Mouse (Mus musculus): ENCODE results near the gene Tmbim4. TPM values are rescaled to one million over a fixed set of nuclear protein-coding genes. Genes with fewer than 3 reads are reported as not detected.

Gene Tmbim4
- total RNA-seq, 1 experiment from 2014 or later = 170 TPM

GRCm38 (mm10) chr10:120233655-120234367, 32.4 kb downstream of the Tmbim4 start:
- ATAC-seq (replicated peaks; ENCODE audit: insufficient number of reproducible peaks, low FRiP score, low TSS enrichment, poor library complexity, severe bottlenecking) = no peak

GRCm38 (mm10) chr10:120236855-120237254, 35.5 kb downstream of the Tmbim4 start:
- no peak for ATAC-seq (replicated peaks; ENCODE audit: insufficient number of reproducible peaks, low FRiP score, low TSS enrichment, poor library complexity, severe bottlenecking)

GRCm38 (mm10) chr10:120238241-120238640, 36.9 kb downstream of the Tmbim4 start:
- ATAC-seq (replicated peaks; ENCODE audit: insufficient number of reproducible peaks, low FRiP score, low TSS enrichment, poor library complexity, severe bottlenecking) = no peak

GRCm38 (mm10) chr10:120239476-120239875, 38.1 kb downstream of the Tmbim4 start:
- no peak for ATAC-seq (replicated peaks; ENCODE audit: insufficient number of reproducible peaks, low FRiP score, low TSS enrichment, poor library complexity, severe bottlenecking)

- ATAC-seq (replicated peaks; ENCODE audit: insufficient number of reproducible peaks, low FRiP score, low TSS enrichment, poor library complexity, severe bottlenecking) = no peak
These were observed 41.0 kb downstream of the Tmbim4 start for GRCm38 (mm10) chr10:120242421-120242820.

- ATAC-seq (replicated peaks; ENCODE audit: insufficient number of reproducible peaks, low FRiP score, low TSS enrichment, poor library complexity, severe bottlenecking) = no peak
These were observed 44.3 kb downstream of the Tmbim4 start for GRCm38 (mm10) chr10:120245681-120246080.

- ATAC-seq (replicated peaks; ENCODE audit: insufficient number of reproducible peaks, low FRiP score, low TSS enrichment, poor library complexity, severe bottlenecking) = peak; percentile 86
These were observed 45.8 kb downstream of the Tmbim4 start for GRCm38 (mm10) chr10:120246994-120247750.

- no peak for ATAC-seq (replicated peaks; ENCODE audit: insufficient number of reproducible peaks, low FRiP score, low TSS enrichment, poor library complexity, severe bottlenecking)
These were observed 49.7 kb downstream of the Tmbim4 start for GRCm38 (mm10) chr10:120250911-120251683.

GRCm38 (mm10) chr10:120251791-120252190, 50.4 kb downstream of the Tmbim4 start:
- no peak for ATAC-seq (replicated peaks; ENCODE audit: insufficient number of reproducible peaks, low FRiP score, low TSS enrichment, poor library complexity, severe bottlenecking)

GRCm38 (mm10) chr10:120252800-120253199, 51.4 kb downstream of the Tmbim4 start:
- no peak for ATAC-seq (replicated peaks; ENCODE audit: insufficient number of reproducible peaks, low FRiP score, low TSS enrichment, poor library complexity, severe bottlenecking)

GRCm38 (mm10) chr10:120257231-120257630, 55.8 kb downstream of the Tmbim4 start:
- ATAC-seq (replicated peaks; ENCODE audit: insufficient number of reproducible peaks, low FRiP score, low TSS enrichment, poor library complexity, severe bottlenecking) = peak; percentile 61

- no peak for ATAC-seq (replicated peaks; ENCODE audit: insufficient number of reproducible peaks, low FRiP score, low TSS enrichment, poor library complexity, severe bottlenecking)
These were observed 66.4 kb downstream of the Tmbim4 start for GRCm38 (mm10) chr10:120267790-120268189.

GRCm38 (mm10) chr10:120269946-120270345, 68.6 kb downstream of the Tmbim4 start:
- no peak for ATAC-seq (replicated peaks; ENCODE audit: insufficient number of reproducible peaks, low FRiP score, low TSS enrichment, poor library complexity, severe bottlenecking)

GRCm38 (mm10) chr10:120270777-120271176, 69.4 kb downstream of the Tmbim4 start:
- ATAC-seq (replicated peaks; ENCODE audit: insufficient number of reproducible peaks, low FRiP score, low TSS enrichment, poor library complexity, severe bottlenecking) = peak; percentile 72

GRCm38 (mm10) chr10:120271318-120271717, 69.9 kb downstream of the Tmbim4 start:
- 0 out of 2 replicates have a peak, but pooled peaks have one; percentile 15 for ATAC-seq (replicated peaks; ENCODE audit: insufficient number of reproducible peaks, low FRiP score, low TSS enrichment, poor library complexity, severe bottlenecking)

- ATAC-seq (replicated peaks; ENCODE audit: insufficient number of reproducible peaks, low FRiP score, low TSS enrichment, poor library complexity, severe bottlenecking) = no peak
These were observed 70.5 kb downstream of the Tmbim4 start for GRCm38 (mm10) chr10:120271879-120272269.

- ATAC-seq (replicated peaks; ENCODE audit: insufficient number of reproducible peaks, low FRiP score, low TSS enrichment, poor library complexity, severe bottlenecking) = no peak
These were observed 71.0 kb downstream of the Tmbim4 start for GRCm38 (mm10) chr10:120272270-120272883.

GRCm38 (mm10) chr10:120273335-120273734, 71.9 kb downstream of the Tmbim4 start:
- no peak for ATAC-seq (replicated peaks; ENCODE audit: insufficient number of reproducible peaks, low FRiP score, low TSS enrichment, poor library complexity, severe bottlenecking)

Data from monocyte, adult 5-6 weeks (primary cell).